Mouse (Mus musculus) liver, embryonic 11.5 days (tissue): ENCODE data around the gene Osbpl6. TPM values are rescaled to one million over a fixed set of nuclear protein-coding genes. Genes with fewer than 3 reads are reported as not detected.
"Not testable (repeated sequence)": the region's sequence is repeated elsewhere in the genome, so short reads cannot be mapped to it uniquely, and the experiment has no call there.

ENCODE experiments used
- ATAC-seq: fragments of 200-750 bp; cut with Nextera tagmentation; replicated peaks from 2 replicates; pipeline ENCODE4 v1.8.0; 2017; ENCODE audit warnings: moderate number of reproducible peaks, mild to moderate bottlenecking, moderate TSS enrichment, moderate library complexity; ENCODE audit not compliant: low FRiP score
- DNase-seq: peaks from one replicate; pipeline ENCODE4 v3.0.0-alpha.2; 2017; ENCODE audit warnings: low spot score
- H3K27ac ChIP-seq: fragments of 300-500 bp; sonication (generic); 2 replicates; pipeline ENCODE4 v1.5.1; 2014; ENCODE audit warnings: mild to moderate bottlenecking, low read depth, low read length, control low read depth
- H3K27me3 ChIP-seq: fragments of 300-500 bp; sonication (generic); replicated peaks from 2 replicates; pipeline ENCODE4 v1.6.1; 2014; ENCODE audit warnings: low read length, mixed read lengths; ENCODE audit not compliant: control insufficient read depth, insufficient read depth
- H3K36me3 ChIP-seq: fragments of 300-500 bp; sonication (generic); 2 replicates; pipeline ENCODE4 v1.6.1; 2014; ENCODE audit warnings: mild to moderate bottlenecking, low read length, moderate library complexity, mixed read lengths; ENCODE audit not compliant: control insufficient read depth, insufficient read depth
- H3K4me1 ChIP-seq: fragments of 300-500 bp; sonication (generic); replicated peaks from 2 replicates; pipeline ENCODE4 v1.6.1; 2014; ENCODE audit warnings: low read length, mixed read lengths; ENCODE audit not compliant: control insufficient read depth, insufficient read depth
- H3K4me2 ChIP-seq: fragments of 300-500 bp; sonication (generic); 2 replicates; pipeline ENCODE4 v1.6.1; 2014; ENCODE audit warnings: mild to moderate bottlenecking, control low read depth, moderate library complexity
- H3K4me3 ChIP-seq: fragments of 300-500 bp; sonication (generic); 2 replicates; pipeline ENCODE4 v1.5.1; 2014; ENCODE audit warnings: low read depth, low read length, control low read depth
- H3K9ac ChIP-seq: fragments of 300-500 bp; sonication (generic); 2 replicates; pipeline ENCODE4 v1.6.1; 2014; ENCODE audit warnings: low read depth, low read length, control low read depth
- H3K9me3 ChIP-seq: fragments of 300-500 bp; sonication (generic); 2 replicates; pipeline ENCODE4 v1.6.1; 2016; ENCODE audit warnings: low read length, inconsistent platforms, mixed read lengths; ENCODE audit not compliant: control insufficient read depth
- WGBS: fragments of 180-500 bp; shearing (Covaris S2); extraction: QIAGEN DNeasy Blood & Tissue Kit; methylation state at CpG from one replicate; pipeline ENCODE4 v1.1.7; 2014; 5-methylcytosine and 5-hydroxymethylcytosine counted together
- polyA plus RNA-seq: library from polyadenylated mRNA; unstranded; fragments of >200 nt; fragmentation: Nextera tagmentation; extraction: Ambion mirVana; gene quantifications from 2 replicates; pipeline ENCODE4 v1.2.1, GENCODE M21; 2014

Osbpl6 gene
- polyA plus RNA-seq, 1 experiment from 2014 or later = 3.4 TPM

DNA sequence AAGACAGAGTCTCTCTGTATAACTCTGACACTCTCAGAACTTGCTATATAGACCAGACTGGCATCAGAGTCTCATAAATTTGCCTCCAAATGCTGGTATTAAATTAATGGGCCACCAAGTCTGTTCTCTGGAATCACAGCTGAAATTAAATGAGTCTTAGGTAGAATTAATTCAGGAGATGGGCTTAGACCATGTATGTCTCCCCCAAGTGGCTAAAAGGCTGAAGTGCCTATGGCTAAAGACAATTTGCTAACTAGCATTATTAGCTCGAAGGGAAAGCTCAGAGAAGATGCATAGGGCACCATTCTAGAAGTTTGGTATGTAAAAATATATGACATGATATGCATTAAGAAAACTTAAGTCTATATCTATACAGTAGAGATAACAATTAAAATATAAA, 211.8 kb downstream of the Osbpl6 start:
- no peaks in the 10 kb centered on the region for H3K9me3 ChIP-seq
- no peak overlapping the region for H3K27ac ChIP-seq
- H3K4me2 ChIP-seq = no peak overlapping the region
- H3K36me3 ChIP-seq = no peaks in the 10 kb centered on the region
- no peak overlapping the region for H3K4me3 ChIP-seq
- ATAC-seq (no peak), DNase-seq (no peak)
- H3K4me1 ChIP-seq = no peaks in the 10 kb centered on the region
- WGBS = 48% methylated on average over 1 of the region's 1 CpGs
- H3K9ac ChIP-seq = no peak overlapping the region
- H3K27me3 ChIP-seq = no peaks in the 10 kb centered on the region

DNA sequence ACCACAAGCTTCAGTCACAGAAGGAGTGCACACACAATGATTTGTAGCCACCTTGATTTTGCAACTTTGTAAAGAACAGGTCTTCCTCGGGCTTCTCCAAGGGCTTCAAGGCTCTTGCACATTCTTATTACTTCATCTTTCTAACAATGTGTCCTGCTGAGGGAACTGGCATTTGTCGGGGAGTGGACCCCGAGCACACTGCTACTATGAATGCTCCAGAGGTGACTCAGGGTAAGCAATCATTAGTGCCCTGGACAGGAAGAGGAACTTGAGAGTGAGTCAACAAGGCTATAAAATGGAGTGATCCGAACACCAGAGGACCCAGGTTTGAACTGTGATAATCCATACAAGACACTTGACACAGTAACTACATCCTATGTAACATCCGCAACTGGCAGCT, 213.9 kb downstream of the Osbpl6 start:
- no peak for DNase-seq
- Histone ChIP-seq H3K4me1 (no peaks in the 10 kb centered on the region), H3K9ac (no peak overlapping the region), H3K9me3 (no peaks in the 10 kb centered on the region), H3K4me2 (no peak overlapping the region), H3K4me3 (no peak overlapping the region), H3K27ac (no peak overlapping the region), H3K36me3 (0 out of 2 replicates have a peak, but pooled peaks cover 2% of the 10 kb centered on the region), H3K27me3 (no peaks in the 10 kb centered on the region)
- WGBS = 75% methylated on average over 5 of the region's 5 CpGs
- ATAC-seq = no peak

DNA sequence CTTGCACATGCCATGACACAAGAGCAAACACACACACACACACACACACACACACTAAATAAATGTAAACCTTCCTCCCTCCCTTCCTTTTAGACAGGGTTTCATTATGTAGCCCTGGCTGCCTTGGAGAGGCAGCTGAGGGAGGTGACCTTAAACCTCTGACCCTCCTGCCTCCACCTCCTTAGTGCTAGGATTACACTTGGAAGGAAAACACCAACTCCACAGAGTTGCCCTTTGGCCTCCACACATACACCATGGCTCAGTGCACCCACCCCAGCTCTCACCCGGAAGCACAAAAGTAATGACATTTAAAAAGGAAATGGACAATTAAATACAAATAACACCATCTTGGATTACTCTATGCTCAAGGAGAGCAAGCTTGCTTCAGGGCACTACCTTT, 215.4 kb downstream of the Osbpl6 start:
- Histone ChIP-seq H3K9ac (no peak overlapping the region), H3K4me1 (no peaks in the 10 kb centered on the region), H3K27me3 (no peaks in the 10 kb centered on the region), H3K27ac (no peak overlapping the region), H3K9me3 (no peaks in the 10 kb centered on the region), H3K4me3 (no peak overlapping the region), H3K36me3 (0 out of 2 replicates have a peak, but pooled peaks cover 6% of the 10 kb centered on the region), H3K4me2 (no peak overlapping the region)
- ATAC-seq = no peak
- no peak for DNase-seq
- WGBS = 80% methylated on average over 1 of the region's 1 CpGs

DNA sequence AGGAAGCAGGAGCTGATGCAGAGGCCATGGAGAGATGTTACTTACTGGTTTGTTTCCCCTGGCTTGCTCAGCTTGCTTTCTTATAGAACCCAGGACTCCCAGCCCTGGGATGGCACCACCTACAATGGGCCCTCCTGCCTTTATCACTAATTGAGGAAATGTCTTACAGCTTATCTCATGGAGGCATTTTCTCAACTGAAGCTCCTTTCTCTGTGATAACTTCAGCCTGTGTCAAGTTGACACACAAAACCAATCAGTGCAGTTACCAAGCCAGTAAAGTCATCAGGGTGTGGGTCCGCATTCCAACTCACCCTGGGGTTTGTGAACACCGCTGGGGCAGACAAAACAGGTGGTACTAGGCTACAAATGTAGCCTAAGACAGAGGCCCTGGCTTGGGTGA, 216.0 kb downstream of the Osbpl6 start:
- not testable (repeated sequence) for H3K9ac ChIP-seq, DNase-seq, H3K27ac ChIP-seq, ATAC-seq, H3K4me3 ChIP-seq, H3K9me3 ChIP-seq, H3K4me1 ChIP-seq, H3K4me2 ChIP-seq, H3K27me3 ChIP-seq, H3K36me3 ChIP-seq
- WGBS = 67% methylated on average over 2 of the region's 2 CpGs

DNA sequence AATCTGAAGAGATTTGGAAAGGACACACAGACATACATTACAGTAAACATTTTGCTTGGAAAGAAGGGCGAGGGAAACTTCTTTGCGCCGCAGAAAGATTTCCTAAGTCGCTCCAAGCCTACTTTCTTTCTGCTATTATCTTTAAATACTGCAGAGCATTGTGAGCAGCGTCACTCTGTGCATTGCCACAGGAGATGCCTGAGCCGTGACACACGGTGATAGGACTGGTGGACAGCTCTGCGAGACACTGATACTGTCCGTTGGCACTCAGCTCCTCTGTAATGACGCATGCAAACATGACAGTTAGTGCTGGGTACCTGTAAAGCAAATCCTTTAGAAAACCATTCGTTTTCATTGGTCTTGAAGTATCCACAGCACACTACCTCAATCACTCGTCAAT, 224.0 kb downstream of the Osbpl6 start:
- ATAC-seq (no peak), DNase-seq (no peak)
- Histone ChIP-seq H3K9me3 (no peaks in the 10 kb centered on the region), H3K4me2 (no peak overlapping the region), H3K27ac (no peak overlapping the region), H3K4me1 (no peaks in the 10 kb centered on the region), H3K9ac (no peak overlapping the region), H3K27me3 (no peaks in the 10 kb centered on the region), H3K36me3 (peaks cover 8% of the 10 kb centered on the region), H3K4me3 (no peak overlapping the region)
- WGBS = 82% methylated on average over 12 of the region's 12 CpGs

DNA sequence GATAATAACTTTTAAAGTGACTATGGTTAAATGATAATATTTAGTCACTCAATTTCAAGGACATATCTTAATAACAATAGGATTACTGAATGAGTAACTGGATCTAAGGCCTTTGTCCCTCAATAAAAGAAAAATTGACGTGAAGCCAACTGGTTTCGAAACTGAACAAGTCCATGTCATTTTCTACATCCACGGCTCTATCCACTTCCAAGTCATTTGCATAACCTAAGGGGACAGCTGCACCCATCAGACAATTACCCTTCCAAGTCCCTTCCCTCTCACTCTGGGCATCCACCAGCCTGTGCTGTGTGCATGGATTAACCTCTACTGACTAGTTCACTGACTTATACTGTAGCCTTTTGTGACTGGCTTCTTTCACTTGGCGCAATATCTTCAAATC, 225.3 kb downstream of the Osbpl6 start:
- H3K4me1 ChIP-seq = no peaks in the 10 kb centered on the region
- H3K4me3 ChIP-seq = no peak overlapping the region
- H3K4me2 ChIP-seq = no peak overlapping the region
- no peak for ATAC-seq
- H3K9me3 ChIP-seq = no peaks in the 10 kb centered on the region
- WGBS = 91% methylated on average over 4 of the region's 4 CpGs
- H3K27me3 ChIP-seq = no peaks in the 10 kb centered on the region
- H3K9ac ChIP-seq = no peak overlapping the region
- peaks cover 15% of the 10 kb centered on the region for H3K36me3 ChIP-seq
- no peak overlapping the region for H3K27ac ChIP-seq
- no peak for DNase-seq

DNA sequence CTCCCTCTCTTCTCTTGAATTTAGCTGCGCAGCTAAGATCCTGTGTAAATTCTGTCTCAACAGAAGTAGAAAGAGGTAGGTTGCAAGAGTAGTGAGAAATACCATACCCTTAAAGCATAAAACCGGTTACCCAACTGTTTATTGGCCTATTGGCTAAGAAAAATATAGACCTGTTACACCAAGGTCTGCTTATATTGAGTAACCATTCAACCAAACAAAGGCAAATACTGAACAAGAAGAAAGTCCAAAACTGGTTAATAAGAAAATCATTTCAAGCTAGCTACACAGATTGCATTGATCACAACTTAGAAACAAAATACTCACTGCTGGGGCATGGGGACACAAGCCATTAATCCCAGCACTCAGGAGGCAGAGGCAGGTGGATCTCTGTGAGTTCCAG, 233.3 kb downstream of the Osbpl6 start:
- Histone ChIP-seq H3K9me3 (no peaks in the 10 kb centered on the region), H3K9ac (no peak overlapping the region), H3K27ac (no peak overlapping the region), H3K36me3 (peaks cover 18% of the 10 kb centered on the region), H3K4me2 (no peak overlapping the region), H3K4me1 (no peaks in the 10 kb centered on the region), H3K27me3 (no peaks in the 10 kb centered on the region), H3K4me3 (no peak overlapping the region)
- DNase-seq = no peak
- ATAC-seq = no peak
- WGBS = 92% methylated on average over 2 of the region's 2 CpGs

DNA sequence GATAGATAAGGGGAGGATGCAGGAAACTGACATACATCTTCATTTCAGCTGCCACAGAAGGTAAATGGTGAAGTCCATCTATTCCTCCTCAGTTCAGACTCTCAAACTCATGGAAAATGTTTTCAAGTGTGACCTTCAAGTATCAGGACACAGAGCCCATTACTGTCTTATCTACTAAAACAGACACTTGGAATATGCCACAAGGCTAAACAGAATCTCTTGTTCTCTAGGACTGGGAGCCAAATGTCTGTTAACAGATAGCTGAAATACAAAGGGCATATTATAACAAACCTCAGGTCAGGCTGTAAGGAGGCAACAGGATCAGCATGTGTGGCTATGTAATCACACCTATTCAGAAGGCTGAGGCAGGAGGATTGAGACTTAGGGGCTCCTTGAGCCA, 237.5 kb downstream of the Osbpl6 start:
- Histone ChIP-seq H3K27ac (no peak overlapping the region), H3K27me3 (no peaks in the 10 kb centered on the region), H3K4me1 (peaks cover 9% of the 10 kb centered on the region; the same call in 1 of the 2 replicates), H3K36me3 (peaks cover 6% of the 10 kb centered on the region; the same call in 1 of the 2 replicates), H3K4me2 (no peak overlapping the region), H3K9ac (no peak overlapping the region), H3K4me3 (no peak overlapping the region), H3K9me3 (no peaks in the 10 kb centered on the region)
- ATAC-seq = no peak
- DNase-seq = no peak

DNA sequence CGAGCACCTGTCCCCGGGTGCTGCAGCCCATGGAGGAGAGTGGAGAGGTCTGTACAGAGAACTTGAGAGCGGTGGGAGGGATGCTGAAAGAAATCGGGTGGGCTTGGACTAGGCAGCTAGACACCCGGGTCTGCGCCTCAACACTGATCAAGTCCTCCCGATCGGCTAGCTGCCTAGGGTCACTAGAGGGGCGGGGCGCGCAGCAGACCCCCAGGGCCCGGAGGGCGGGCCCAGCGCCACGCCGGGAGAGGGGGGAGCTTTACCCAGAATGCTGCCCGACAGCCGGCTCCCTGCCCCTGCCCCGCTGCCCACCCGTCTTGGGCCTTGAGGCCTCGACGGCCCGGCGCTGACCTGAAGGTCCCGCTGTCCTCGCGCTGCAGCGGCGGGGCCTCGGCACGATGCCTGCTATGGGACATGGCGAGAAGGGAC, 241.1 kb downstream of the Osbpl6 start:
- WGBS = 1% methylated on average over 27 of the region's 32 CpGs

More for the DNA sequence above, 241.1 kb downstream of the Osbpl6 start:
- Histone ChIP-seq H3K4me3 (peak overlapping the region; percentile 70), H3K36me3 (no peaks in the 10 kb centered on the region), H3K27ac (0 out of 2 replicates have a peak overlapping the region, but pooled peaks have one; percentile 26), H3K4me1 (peaks cover 9% of the 10 kb centered on the region; the same call in 1 of the 2 replicates), H3K4me2 (peak overlapping the region; percentile 96), H3K9ac (peak overlapping the region; percentile 77), H3K27me3 (no peaks in the 10 kb centered on the region), H3K9me3 (no peaks in the 10 kb centered on the region)
- DNase-seq (no peak), ATAC-seq (peak; percentile 44)
